Mouse (Mus musculus): Measurements from ENCODE around the gene Slc12a7.

- no peak for TF ChIP-seq CTCF (IDR thresholded peaks at IDR 0.05; ENCODE audit: borderline replicate concordance, extremely low read depth, insufficient read depth, insufficient read length)
- TF ChIP-seq POLR2A (IDR thresholded peaks at IDR 0.05; ENCODE audit: borderline replicate concordance, extremely low read depth, insufficient read depth, insufficient read length, poor library complexity, severe bottlenecking) = no peak
These were observed 19.7 kb upstream of the Slc12a7 start for GRCm38 (mm10) chr13:73713204-73713603.
